Mouse (Mus musculus) lung, adult 2 months (tissue): ENCODE results near the gene Arpc4.

Source experiments
- CTCF ChIP-seq: fragments of 200-500 bp; IDR thresholded peaks from 2 replicates; pipeline ENCODE4 v1.5.1; 2011; ENCODE audit warnings: mild to moderate bottlenecking, low read length, control low read depth; ENCODE audit not compliant: insufficient read depth
- POLR2A ChIP-seq: fragments of 200-500 bp; IDR thresholded peaks from 2 replicates; pipeline ENCODE4 v1.6.1; 2011; ENCODE audit warnings: low read depth, mild to moderate bottlenecking, control low read depth, low read length, borderline replicate concordance; ENCODE audit errors: extremely low read depth

GRCm38 (mm10) chr6:113379246-113379645 lies 1.3 kb downstream of the Arpc4 start:
- TF ChIP-seq CTCF (no peak), POLR2A (no peak)
